9 mouse cellular contexts compared by ENCODE assay signal in genomic region chr17:24595126-24596072, GRCm38 (mm10). TPM values are rescaled to one million over a fixed set of nuclear protein-coding genes. Genes with fewer than 3 reads are reported as not detected.
DNase-seq lines count a peak whose midpoint lies in the region; ATAC-seq and TF ChIP-seq lines count a peak whose summit lies in the region.
"Had no signal": no experiment of that assay in that cellular context is flagged by ENCODE, and none has a peak within 500 bp of the region (broad histone marks: within the 10 kb centered on the region; RNA-seq: fewer than 3 reads in every experiment).

No protein-coding gene starts in this region.

- H3K27me3 ChIP-seq in liver, postnatal 0 days (ENCODE audit: insufficient read depth, low read length), result no peaks in the 10 kb centered on the region
- H3K27me3 ChIP-seq in liver, embryonic 12.5 days (replicated peaks), result no peaks in the 10 kb centered on the region
- no peaks in the 10 kb centered on the region for H3K27me3 ChIP-seq in kidney, embryonic 15.5 days

- peak; percentile 14 for DNase-seq in embryo, embryonic 11 days
- no peak for DNase-seq in embryo, embryonic 10 days (ENCODE audit: low spot score)
- no peak for DNase-seq in liver, postnatal 0 days
- peak; percentile 36 for DNase-seq in ZHBTc4 (ENCODE audit: low read depth, low spot score)
- peak; percentile 9 for DNase-seq in induced T-regulatory cell, adult 2 months (ENCODE audit: low read depth)
- no peak for DNase-seq in gastrocnemius, postnatal 4 days (ENCODE audit: low spot score in 2 of 2)

- no peak overlapping the region for H3K4me2 ChIP-seq in liver, postnatal 0 days (ENCODE audit: low read depth, low read length)
- no peak overlapping the region for H3K4me2 ChIP-seq in liver, embryonic 12.5 days
- no peak overlapping the region for H3K4me2 ChIP-seq in kidney, embryonic 15.5 days

- 80% methylated on average over 17 of the region's 17 CpGs for WGBS in liver, postnatal 0 days (ENCODE audit: insufficient replicate concordance)
- 77% methylated on average over 17 of the region's 17 CpGs for WGBS in liver, embryonic 12.5 days (ENCODE audit: insufficient replicate concordance)
- WGBS in kidney, embryonic 15.5 days, result 74% methylated on average over 17 of the region's 17 CpGs

- H3K27ac ChIP-seq in liver, postnatal 0 days (ENCODE audit: low read depth), result no peak overlapping the region
- H3K27ac ChIP-seq in liver, embryonic 12.5 days, result no peak overlapping the region
- H3K27ac ChIP-seq in kidney, embryonic 15.5 days, result no peak overlapping the region

- no peaks in the 10 kb centered on the region for H3K9me3 ChIP-seq in liver, postnatal 0 days (ENCODE audit: low read length)
- no peaks in the 10 kb centered on the region for H3K9me3 ChIP-seq in liver, embryonic 12.5 days (replicated peaks)
- no peaks in the 10 kb centered on the region for H3K9me3 ChIP-seq in kidney, embryonic 15.5 days (replicated peaks)
- H3K9me3 ChIP-seq: G1E had no signal

- no peak overlapping the region for H3K9ac ChIP-seq in liver, postnatal 0 days (replicated peaks)
- H3K9ac ChIP-seq in liver, embryonic 12.5 days, result no peak overlapping the region
- H3K9ac ChIP-seq in kidney, embryonic 15.5 days, result no peak overlapping the region

- TF ChIP-seq CTCF in liver, postnatal 0 days (IDR thresholded peaks at IDR 0.05; ENCODE audit: low read depth), result peak; percentile 43

- H3K36me3 ChIP-seq in liver, postnatal 0 days (replicated peaks; ENCODE audit: insufficient read depth, low read length), result peaks cover 57% of the 10 kb centered on the region
- peaks cover 99% of the 10 kb centered on the region for H3K36me3 ChIP-seq in liver, embryonic 12.5 days
- peaks cover 100% of the 10 kb centered on the region for H3K36me3 ChIP-seq in kidney, embryonic 15.5 days

- no peak for TF ChIP-seq EP300 in liver, postnatal 0 days (IDR thresholded peaks at IDR 0.05; ENCODE audit: low read depth)

- no peaks in the 10 kb centered on the region for H3K4me1 ChIP-seq in liver, postnatal 0 days (ENCODE audit: insufficient read depth)
- no peaks in the 10 kb centered on the region for H3K4me1 ChIP-seq in liver, embryonic 12.5 days
- H3K4me1 ChIP-seq in kidney, embryonic 15.5 days, result no peaks in the 10 kb centered on the region

- H3K4me3 ChIP-seq in liver, postnatal 0 days (ENCODE audit: low read depth, low read length), result no peak overlapping the region
- no peak overlapping the region for H3K4me3 ChIP-seq in liver, embryonic 12.5 days
- no peak overlapping the region for H3K4me3 ChIP-seq in kidney, embryonic 15.5 days (replicated peaks)

- no peak for ATAC-seq in liver, postnatal 0 days
- no peak for ATAC-seq in liver, embryonic 12.5 days
- no peak for ATAC-seq in kidney, embryonic 15.5 days (replicated peaks; ENCODE audit: low FRiP score)

RNA-seq across cellular contexts. Expression of gene Tsc2, which starts 37.0 kb away (rescaled TPM):
- polyA plus RNA-seq in liver, postnatal 0 days (2015; fragmentation: Nextera tagmentation; extraction: Ambion mirVana), result 9.3 and 11.3 TPM in 2 replicates
- polyA plus RNA-seq in liver, embryonic 12.5 days (2016; fragmentation: Nextera tagmentation; extraction: Ambion mirVana), result 30.8 and 35.0 TPM in 2 replicates
- 10 to 100 TPM; 66.4 to 75.4 TPM for total RNA-seq in gastrocnemius, postnatal 4 days (2021)
- polyA plus RNA-seq in kidney, embryonic 15.5 days (2015; fragmentation: Nextera tagmentation; extraction: Ambion mirVana), result 60.8 and 71.0 TPM in 2 replicates

RNA-seq across cellular contexts. Expression of gene Nthl1, which starts 37.1 kb away (rescaled TPM):
- 3.6 and 4.3 TPM in 2 replicates for polyA plus RNA-seq in liver, postnatal 0 days (2015; fragmentation: Nextera tagmentation; extraction: Ambion mirVana)
- polyA plus RNA-seq in liver, embryonic 12.5 days (2016; fragmentation: Nextera tagmentation; extraction: Ambion mirVana), result 11.3 and 12.4 TPM in 2 replicates
- 1 to 10 TPM; 7.5 TPM for total RNA-seq in gastrocnemius, postnatal 4 days (2021)
- 20.0 and 20.6 TPM in 2 replicates for polyA plus RNA-seq in kidney, embryonic 15.5 days (2015; fragmentation: Nextera tagmentation; extraction: Ambion mirVana)

RNA-seq across cellular contexts. Expression of gene Pkd1, which starts 45.8 kb away (rescaled TPM):
- 2.7 and 2.8 TPM in 2 replicates for polyA plus RNA-seq in liver, postnatal 0 days (2015; fragmentation: Nextera tagmentation; extraction: Ambion mirVana)
- polyA plus RNA-seq in liver, embryonic 12.5 days (2016; fragmentation: Nextera tagmentation; extraction: Ambion mirVana), result 6.0 and 6.5 TPM in 2 replicates
- 10 to 100 TPM; 60.5 to 66.7 TPM for total RNA-seq in gastrocnemius, postnatal 4 days (2021)
- polyA plus RNA-seq in kidney, embryonic 15.5 days (2015; fragmentation: Nextera tagmentation; extraction: Ambion mirVana), result 21.3 and 21.9 TPM in 2 replicates

RNA-seq across cellular contexts. Expression of gene Slc9a3r2, which starts 54.7 kb away (rescaled TPM):
- polyA plus RNA-seq in liver, postnatal 0 days (2015; fragmentation: Nextera tagmentation; extraction: Ambion mirVana), result 12.5 and 13.3 TPM in 2 replicates
- 14.6 and 15.2 TPM in 2 replicates for polyA plus RNA-seq in liver, embryonic 12.5 days (2016; fragmentation: Nextera tagmentation; extraction: Ambion mirVana)
- total RNA-seq in gastrocnemius, postnatal 4 days (2021), result 10 to 100 TPM; 35.4 to 35.6 TPM
- polyA plus RNA-seq in kidney, embryonic 15.5 days (2015; fragmentation: Nextera tagmentation; extraction: Ambion mirVana), result 101 and 106 TPM in 2 replicates

Comparison
In these comparisons a context has a peak if more than half of its experiments do, and no peak if none do; other contexts are left out.
1. DNase-seq: peak in embryo, embryonic 11 days (single experiment), ZHBTc4 (single experiment) and induced T-regulatory cell, adult 2 months (single experiment); none in embryo, embryonic 10 days (single experiment), liver, postnatal 0 days (single experiment) and gastrocnemius, postnatal 4 days (0 of 2).